Mouse (Mus musculus) lung, embryonic 14.5 days (tissue): ENCODE results near the gene Spata5. TPM values are rescaled to one million over a fixed set of nuclear protein-coding genes. Genes with fewer than 3 reads are reported as not detected.

Source experiments
- ATAC-seq: fragments of 200-750 bp; cut with Nextera tagmentation; 2 replicates; pipeline ENCODE4 v1.8.0; 2017; ENCODE audit warnings: mild to moderate bottlenecking, moderate TSS enrichment, moderate library complexity; ENCODE audit not compliant: insufficient read depth
- DNase-seq: peaks from one replicate; pipeline ENCODE4 v3.0.0-alpha.2; 2015
- H3K27ac ChIP-seq: fragments of 300-500 bp; sonication (generic); 2 replicates; pipeline ENCODE4 v1.5.1; 2014; ENCODE audit warnings: low read depth, mild to moderate bottlenecking, moderate library complexity
- H3K27me3 ChIP-seq: fragments of 300-500 bp; sonication (generic); 2 replicates; pipeline ENCODE4 v1.6.1; 2014; ENCODE audit warnings: low read length, control low read depth; ENCODE audit not compliant: insufficient read depth
- H3K36me3 ChIP-seq: fragments of 300-500 bp; sonication (generic); 2 replicates; pipeline ENCODE4 v1.6.1; 2014; ENCODE audit warnings: control low read depth; ENCODE audit not compliant: insufficient read depth
- H3K4me1 ChIP-seq: fragments of 300-500 bp; sonication (generic); 2 replicates; pipeline ENCODE4 v1.6.1; 2014; ENCODE audit warnings: antibody characterized with exemption, control low read depth; ENCODE audit not compliant: insufficient read depth
- H3K4me2 ChIP-seq: fragments of 300-500 bp; sonication (generic); 2 replicates; pipeline ENCODE4 v1.6.1; 2014; ENCODE audit warnings: mild to moderate bottlenecking
- H3K4me3 ChIP-seq: fragments of 300-500 bp; sonication (generic); 2 replicates; pipeline ENCODE4 v1.5.1; 2014; ENCODE audit warnings: low read depth, low read length
- H3K9ac ChIP-seq: fragments of 300-500 bp; sonication (generic); 2 replicates; pipeline ENCODE4 v1.6.1; 2014
- H3K9me3 ChIP-seq: fragments of 300-500 bp; sonication (generic); 2 replicates; pipeline ENCODE4 v1.6.1; 2016; ENCODE audit warnings: low read depth, low read length, control low read depth
- CTCF ChIP-seq: IDR thresholded peaks from 2 replicates; pipeline ENCODE4 v1.5.1; 2016; ENCODE audit warnings: antibody characterized with exemption, low read depth
- WGBS: fragments of 180-500 bp; shearing (Covaris S2); extraction: QIAGEN DNeasy Blood & Tissue Kit; methylation state at CpG from one replicate; pipeline ENCODE4 v1.1.7; 2014; 5-methylcytosine and 5-hydroxymethylcytosine counted together
- polyA plus RNA-seq: library from polyadenylated mRNA; unstranded; fragments of >200 nt; fragmentation: Nextera tagmentation; extraction: Ambion mirVana; gene quantifications from 2 replicates; pipeline ENCODE4 v1.2.1, GENCODE M21; 2014

Gene Spata5
- polyA plus RNA-seq, 1 experiment from 2014 or later, result 42.0 TPM

- no peak overlapping the region for H3K4me3 ChIP-seq
- H3K36me3 ChIP-seq, result no peaks in the 10 kb centered on the region
- H3K27ac ChIP-seq, result no peak overlapping the region
- ATAC-seq (no peak), DNase-seq (no peak)
- H3K4me1 ChIP-seq, result no peaks in the 10 kb centered on the region
- no peak overlapping the region for H3K4me2 ChIP-seq
- no peaks in the 10 kb centered on the region for H3K27me3 ChIP-seq
- H3K9ac ChIP-seq, result no peak overlapping the region
- WGBS, result 96% methylated on average over 9 of the region's 9 CpGs
- no peaks in the 10 kb centered on the region for H3K9me3 ChIP-seq
- no peak for TF ChIP-seq CTCF
Observed at GRCm38 (mm10) chr3:37602356-37602755, 182.7 kb downstream of the Spata5 start.

GRCm38 (mm10) chr3:37602890-37603289 lies 183.2 kb downstream of the Spata5 start:
- 72% methylated on average over 7 of the region's 7 CpGs for WGBS
- no peak overlapping the region for H3K4me3 ChIP-seq
- no peaks in the 10 kb centered on the region for H3K9me3 ChIP-seq
- H3K27ac ChIP-seq, result no peak overlapping the region
- TF ChIP-seq CTCF, result no peak
- no peak overlapping the region for H3K4me2 ChIP-seq
- no peaks in the 10 kb centered on the region for H3K36me3 ChIP-seq
- H3K27me3 ChIP-seq, result no peaks in the 10 kb centered on the region
- no peak for ATAC-seq
- no peak for DNase-seq
- no peaks in the 10 kb centered on the region for H3K4me1 ChIP-seq
- H3K9ac ChIP-seq, result no peak overlapping the region

GRCm38 (mm10) chr3:37603541-37603940 lies 183.8 kb downstream of the Spata5 start:
- H3K4me2 ChIP-seq, result no peak overlapping the region
- no peaks in the 10 kb centered on the region for H3K36me3 ChIP-seq
- no peaks in the 10 kb centered on the region for H3K27me3 ChIP-seq
- ATAC-seq (no peak), DNase-seq (no peak)
- TF ChIP-seq CTCF, result no peak
- no peak overlapping the region for H3K4me3 ChIP-seq
- no peak overlapping the region for H3K9ac ChIP-seq
- H3K4me1 ChIP-seq, result no peaks in the 10 kb centered on the region
- H3K27ac ChIP-seq, result no peak overlapping the region
- no peaks in the 10 kb centered on the region for H3K9me3 ChIP-seq
- 82% methylated on average over 3 of the region's 3 CpGs for WGBS

- WGBS, result 49% methylated on average over 13 of the region's 13 CpGs
- Histone ChIP-seq H3K27ac (no peak overlapping the region), H3K9me3 (no peaks in the 10 kb centered on the region; the same call in 1 of the 2 replicates), H3K4me1 (no peaks in the 10 kb centered on the region), H3K4me3 (no peak overlapping the region), H3K4me2 (no peak overlapping the region), H3K36me3 (no peaks in the 10 kb centered on the region), H3K9ac (no peak overlapping the region), H3K27me3 (no peaks in the 10 kb centered on the region)
- no peak for TF ChIP-seq CTCF
- ATAC-seq, result no peak
- no peak for DNase-seq
Observed at GRCm38 (mm10) chr3:37604976-37605875, 185.5 kb downstream of the Spata5 start.

GRCm38 (mm10) chr3:37605876-37606238 lies 186.2 kb downstream of the Spata5 start:
- no peak for TF ChIP-seq CTCF
- no peak for ATAC-seq

GRCm38 (mm10) chr3:37608926-37609325 lies 189.2 kb downstream of the Spata5 start:
- peak; percentile 37 for DNase-seq
- no peaks in the 10 kb centered on the region; the same call in 1 of the 2 replicates for H3K9me3 ChIP-seq
- no peak for ATAC-seq
- H3K36me3 ChIP-seq, result no peaks in the 10 kb centered on the region
- H3K27ac ChIP-seq, result no peak overlapping the region
- no peak overlapping the region for H3K9ac ChIP-seq
- H3K4me3 ChIP-seq, result no peak overlapping the region
- WGBS, result 85% methylated on average over 4 of the region's 4 CpGs
- no peaks in the 10 kb centered on the region for H3K4me1 ChIP-seq
- H3K27me3 ChIP-seq, result no peaks in the 10 kb centered on the region
- TF ChIP-seq CTCF, result peak; percentile 47
- H3K4me2 ChIP-seq, result no peak overlapping the region

More at GRCm38 (mm10) chr3:37605876-37606238, 186.2 kb downstream of the Spata5 start:
- no peaks in the 10 kb centered on the region for H3K36me3 ChIP-seq
- H3K4me2 ChIP-seq, result no peak overlapping the region
- H3K9ac ChIP-seq, result no peak overlapping the region
- WGBS, result 74% methylated on average over 10 of the region's 10 CpGs
- no peaks in the 10 kb centered on the region; the same call in 1 of the 2 replicates for H3K9me3 ChIP-seq
- no peak overlapping the region for H3K4me3 ChIP-seq
- no peak overlapping the region for H3K27ac ChIP-seq
- peak; percentile 32 for DNase-seq
- H3K4me1 ChIP-seq, result no peaks in the 10 kb centered on the region
- H3K27me3 ChIP-seq, result no peaks in the 10 kb centered on the region

GRCm38 (mm10) chr3:37610670-37611069 lies 191.0 kb downstream of the Spata5 start:
- TF ChIP-seq CTCF, result no peak
- no peaks in the 10 kb centered on the region for H3K4me1 ChIP-seq
- DNase-seq, result no peak
- no peak overlapping the region for H3K27ac ChIP-seq
- no peak overlapping the region for H3K9ac ChIP-seq
- H3K9me3 ChIP-seq, result no peaks in the 10 kb centered on the region; the same call in 1 of the 2 replicates
- no peak overlapping the region for H3K4me3 ChIP-seq
- no peak overlapping the region for H3K4me2 ChIP-seq
- WGBS, result 87% methylated on average over 2 of the region's 2 CpGs
- no peaks in the 10 kb centered on the region for H3K36me3 ChIP-seq
- no peak for ATAC-seq
- H3K27me3 ChIP-seq, result no peaks in the 10 kb centered on the region
